Mouse (Mus musculus) CH12.LX (cell line): ENCODE data around the gene Mettl16. TPM values are rescaled to one million over a fixed set of nuclear protein-coding genes. Genes with fewer than 3 reads are reported as not detected.
A peak's percentile ranks its signal among the peaks of the same experiment; 100 is the strongest.

ENCODE experiments used
- DNase-seq: peaks from one replicate; pipeline ENCODE4 v3.0.0-alpha.2; 2013; ENCODE audit errors: extremely low read depth
- H3K27ac ChIP-seq: 2 replicates; pipeline ENCODE4 v1.5.1; 2012; ENCODE audit warnings: low read depth, mild to moderate bottlenecking, control low read depth, moderate library complexity; ENCODE audit not compliant: insufficient read depth
- H3K27me3 ChIP-seq: replicated peaks from 2 replicates; pipeline ENCODE3; 2012; ENCODE audit warnings: inconsistent platforms
- H3K36me3 ChIP-seq, 2 experiments: replicated peaks in 1 of 2; 2 replicates each; pipeline versions ENCODE3 to v1.6.1; 2012; ENCODE audit warnings: inconsistent platforms in 1 of 2, low read length in 1 of 2, mild to moderate bottlenecking in 1 of 2, mixed read lengths in 1 of 2, moderate library complexity in 1 of 2; ENCODE audit not compliant: control insufficient read depth in 1 of 2, insufficient read depth in 1 of 2
- H3K4me1 ChIP-seq, 2 experiments: 2 replicates each; pipeline ENCODE4 v1.6.1; 2012; ENCODE audit warnings: inconsistent platforms in 1 of 2, moderate library complexity in 1 of 2; ENCODE audit not compliant: insufficient read depth in 2 of 2, control insufficient read depth in 1 of 2
- H3K4me2 ChIP-seq: 2 replicates; pipeline ENCODE4 v1.6.1; 2012; ENCODE audit warnings: low read depth, mild to moderate bottlenecking, control low read depth; ENCODE audit not compliant: poor library complexity, insufficient read depth, severe bottlenecking
- H3K4me3 ChIP-seq, 3 experiments: fragments of 150-350 bp in 1 of 3; sonication (generic) in 1 of 3; replicated peaks in 1 of 3; 2 replicates each; pipeline versions ENCODE3 to v1.5.1; 2011 to 2012; ENCODE audit warnings: low read depth in 2 of 3, low read length in 2 of 3, mild to moderate bottlenecking in 2 of 3, moderate library complexity in 2 of 3, control low read depth in 1 of 3, improper control_type of control experiment in 1 of 3, inconsistent platforms in 1 of 3, mixed read lengths in 1 of 3; ENCODE audit not compliant: poor library complexity in 1 of 3
- H3K79me2 ChIP-seq: replicated peaks from 2 replicates; pipeline ENCODE4 v1.6.1; 2012; ENCODE audit warnings: mild to moderate bottlenecking, moderate library complexity; ENCODE audit not compliant: control insufficient read depth, poor library complexity, insufficient read depth, severe bottlenecking; ENCODE audit errors: extremely low read depth
- H3K9ac ChIP-seq: 2 replicates; pipeline ENCODE4 v1.6.1; 2012; ENCODE audit warnings: low read depth, mild to moderate bottlenecking, control low read depth, moderate library complexity; ENCODE audit not compliant: insufficient read depth
- H3K9me3 ChIP-seq: replicated peaks from 2 replicates; pipeline ENCODE3; 2012; ENCODE audit warnings: low read length, inconsistent platforms, mixed read lengths
- CHD1 ChIP-seq: IDR thresholded peaks from 2 replicates; pipeline ENCODE4 v1.6.1; 2012; ENCODE audit warnings: low read depth, low read length, improper control_type of control experiment, inconsistent platforms
- CTCF ChIP-seq, 2 experiments: IDR thresholded peaks in 1 of 2; conservative IDR thresholded peaks in 1 of 2; 2 replicates each; pipeline ENCODE4 v1.5.1; 2011 to 2012; ENCODE audit warnings: low read depth in 2 of 2, low read length in 2 of 2, improper control_type of control experiment in 1 of 2, inconsistent platforms in 1 of 2, mild to moderate bottlenecking in 1 of 2, moderate library complexity in 1 of 2
- ELF1 ChIP-seq: IDR thresholded peaks from 2 replicates; pipeline ENCODE4 v1.6.1; 2014; ENCODE audit warnings: low read depth, mild to moderate bottlenecking, inconsistent platforms, low read length, improper control_type of control experiment
- EP300 ChIP-seq: IDR thresholded peaks from 2 replicates; pipeline ENCODE4 v1.6.1; 2011; ENCODE audit warnings: low read length, improper control_type of control experiment
- ETS1 ChIP-seq: conservative IDR thresholded peaks from 2 replicates; pipeline ENCODE4 v1.6.1; 2012; ENCODE audit warnings: low read depth, mild to moderate bottlenecking, inconsistent platforms, low read length, improper control_type of control experiment, moderate library complexity
- GABPA ChIP-seq: IDR thresholded peaks from 2 replicates; pipeline ENCODE4 v1.6.1; 2012; ENCODE audit warnings: low read depth, low read length, improper control_type of control experiment, inconsistent platforms; ENCODE audit not compliant: insufficient replicate concordance
- IRF4 ChIP-seq: IDR thresholded peaks from 2 replicates; pipeline ENCODE4 v1.6.1; 2014; ENCODE audit warnings: low read depth, mild to moderate bottlenecking, inconsistent platforms, low read length, improper control_type of control experiment
- PAX5 ChIP-seq: IDR thresholded peaks from 2 replicates; pipeline ENCODE4 v1.6.1; 2012; ENCODE audit warnings: low read length, inconsistent platforms, mixed read lengths
- POLR2A ChIP-seq: IDR thresholded peaks from 2 replicates; pipeline ENCODE4 v1.6.1; 2011; ENCODE audit warnings: low read depth, mild to moderate bottlenecking, improper control_type of control experiment, low read length
- POLR2AphosphoS2 ChIP-seq: IDR thresholded peaks from 2 replicates; pipeline ENCODE4 v1.6.1; 2011; ENCODE audit warnings: low read depth, low read length, improper control_type of control experiment
- RAD21 ChIP-seq: IDR thresholded peaks from 2 replicates; pipeline ENCODE4 v1.6.1; 2011; ENCODE audit warnings: low read depth, mild to moderate bottlenecking, low read length, improper control_type of control experiment, moderate library complexity
- SIN3A ChIP-seq: IDR thresholded peaks from 2 replicates; pipeline ENCODE4 v1.6.1; 2012; ENCODE audit warnings: low read length, improper control_type of control experiment, inconsistent platforms
- TBP ChIP-seq: conservative IDR thresholded peaks from 2 replicates; pipeline ENCODE4 v1.6.1; 2011; ENCODE audit warnings: low read depth, low read length, improper control_type of control experiment
- TCF12 ChIP-seq: IDR thresholded peaks from 2 replicates; pipeline ENCODE4 v1.6.1; 2014; ENCODE audit warnings: low read depth, mild to moderate bottlenecking, inconsistent platforms, low read length, improper control_type of control experiment
- UBTF ChIP-seq: IDR thresholded peaks from 2 replicates; pipeline ENCODE4 v1.6.1; 2012; ENCODE audit warnings: low read depth, mild to moderate bottlenecking, inconsistent platforms, low read length, improper control_type of control experiment, moderate library complexity
- USF1 ChIP-seq: IDR thresholded peaks from 2 replicates; pipeline ENCODE4 v1.6.1; 2014; ENCODE audit warnings: low read depth, mild to moderate bottlenecking, inconsistent platforms, low read length, improper control_type of control experiment
- ZC3H11A ChIP-seq: IDR thresholded peaks from 2 replicates; pipeline ENCODE4 v1.6.1; 2012; ENCODE audit warnings: low read depth, mild to moderate bottlenecking, inconsistent platforms, low read length, improper control_type of control experiment
- dilution Hi-C: fragments of 300-500 bp; cut with MboI; formaldehyde crosslinking; loops from 2 replicates; pipeline ENCODE4 v1.14.3; 2020; ENCODE audit warnings: low sequenced_read_pairs; ENCODE audit not compliant: extremely low pct_unique_long_range_greater_than_20kb, extremely low pct_ligation_motif_present
- in situ Hi-C: fragments of 300-500 bp; cut with MboI; formaldehyde crosslinking; loops from 3 replicates; pipeline ENCODE4 v1.14.3; 2019; ENCODE audit warnings: low sequenced_read_pairs, low pct_ligation_motif_present, low pct_unique_long_range_greater_than_20kb, mixed read lengths
- polyA plus RNA-seq: library from polyadenylated mRNA; unstranded; fragments of >175 nt; gene quantifications from 2 replicates; pipeline ENCODE4 v1.2.1, GENCODE M21; 2012; ENCODE audit warnings: low read depth; ENCODE audit not compliant: insufficient read length
- total RNA-seq, 2 experiments: library from RNA; depleted of rRNA; stranded (reverse); fragments of 300-350 nt in 1 of 2; fragments of >200 nt in 1 of 2; gene quantifications; 2 replicates each; pipeline ENCODE4 v1.2.3; 2012 to 2014

Gene Mettl16
- total and polyA plus RNA-seq, 3 experiments, result 79.3 to 119 (median 80.0) TPM

- peak overlapping the region; percentile 14 for H3K9ac ChIP-seq
- no peaks in the 10 kb centered on the region for H3K27me3 ChIP-seq
- H3K79me2 ChIP-seq, result no peaks in the 10 kb centered on the region
- TF ChIP-seq TBP (0 out of 2 replicates have a peak, but pooled peaks have one; percentile 39), EP300 (peak; percentile 3; the same call in 1 of the 2 replicates), TCF12 (no peak), USF1 (no peak), IRF4 (no peak), GABPA (no peak), SIN3A (no peak; the same call in 1 of the 2 replicates), ELF1 (peak; percentile 32; the same call in 1 of the 2 replicates), CHD1 (no peak)
- in situ Hi-C loops (loop anchor here (25.0 kb wide), 1 partner anchor 452 kb away; no protein-coding TSS in a partner anchor), dilution Hi-C loops (no loop called here)
- no peaks in the 10 kb centered on the region for H3K9me3 ChIP-seq
- peak overlapping the region in 2 of 3 experiments; percentile 35 to 57 for H3K4me3 ChIP-seq
- peak overlapping the region; percentile 28 for H3K27ac ChIP-seq
- H3K4me1 ChIP-seq, result peaks cover 24 to 60% of the 10 kb centered on the region in 2 experiments
- DNase-seq, result peak; percentile 89
- H3K4me2 ChIP-seq, result peak overlapping the region; percentile 49
- peaks cover 31 to 71% of the 10 kb centered on the region in 2 experiments for H3K36me3 ChIP-seq
Measured at GRCm38 (mm10) chr11:74838971-74839370, 68.3 kb downstream of the Mettl16 start.

GRCm38 (mm10) chr11:74839860-74840715, 69.5 kb downstream of the Mettl16 start:
- H3K9ac ChIP-seq, result no peak overlapping the region
- no peaks in the 10 kb centered on the region for H3K79me2 ChIP-seq
- dilution Hi-C loops, result no loop called here
- peaks cover 24 to 49% of the 10 kb centered on the region in 2 experiments for H3K4me1 ChIP-seq
- H3K4me3 ChIP-seq, result no peak overlapping the region
- peaks cover 37 to 73% of the 10 kb centered on the region in 2 experiments for H3K36me3 ChIP-seq
- peaks cover 2% of the 10 kb centered on the region for H3K9me3 ChIP-seq
- H3K27ac ChIP-seq, result no peak overlapping the region
- H3K27me3 ChIP-seq, result no peaks in the 10 kb centered on the region
- no peak overlapping the region for H3K4me2 ChIP-seq
- no peak for DNase-seq
- in situ Hi-C loops, result loop anchor here (25.0 kb wide), 1 partner anchor 453 kb away; no protein-coding TSS in a partner anchor
- no peak for TF ChIP-seq ZC3H11A
- no peak for TF ChIP-seq POLR2A
- no peak for TF ChIP-seq UBTF
- TF ChIP-seq POLR2AphosphoS2, result no peak
- no peak for TF ChIP-seq PAX5
- TF ChIP-seq ETS1, result no peak
- no peak for TF ChIP-seq CTCF (conservative IDR thresholded peaks at IDR 0.05 in 1 of 2, IDR thresholded peaks at IDR 0.05 in 1 of 2; ENCODE audit: low read depth in 2 of 2, low read length in 2 of 2)
- no peak for TF ChIP-seq ELF1
- no peak for TF ChIP-seq RAD21
